Mouse (Mus musculus) embryonic facial prominence, embryonic 14.5 days (tissue): ENCODE data around the gene Axdnd1. TPM values are rescaled to one million over a fixed set of nuclear protein-coding genes. Genes with fewer than 3 reads are reported as not detected.

Experiments used
- ATAC-seq: fragments of 200-750 bp; cut with Nextera tagmentation; 2 replicates; pipeline ENCODE4 v1.8.0; 2017; ENCODE audit warnings: low read depth, moderate number of reproducible peaks, moderate TSS enrichment
- DNase-seq: peaks from one replicate; pipeline ENCODE4 v3.0.0-alpha.2; 2015; ENCODE audit warnings: low spot score
- H3K27ac ChIP-seq: fragments of 300-500 bp; sonication (generic); replicated peaks from 2 replicates; pipeline ENCODE4 v1.5.1; 2014; ENCODE audit warnings: low read depth, mild to moderate bottlenecking, low read length, moderate library complexity
- H3K27me3 ChIP-seq: fragments of 300-500 bp; sonication (generic); replicated peaks from 2 replicates; pipeline ENCODE4 v1.6.1; 2014; ENCODE audit warnings: low read length; ENCODE audit not compliant: control insufficient read depth, insufficient read depth
- H3K36me3 ChIP-seq: fragments of 300-500 bp; sonication (generic); 2 replicates; pipeline ENCODE4 v1.6.1; 2014; ENCODE audit warnings: low read length, mixed read lengths; ENCODE audit not compliant: control insufficient read depth, insufficient read depth
- H3K4me1 ChIP-seq: fragments of 300-500 bp; sonication (generic); 2 replicates; pipeline ENCODE4 v1.6.1; 2014; ENCODE audit warnings: antibody characterized with exemption, low read length; ENCODE audit not compliant: control insufficient read depth, insufficient read depth
- H3K4me2 ChIP-seq: fragments of 300-500 bp; sonication (generic); 2 replicates; pipeline ENCODE4 v1.6.1; 2014; ENCODE audit warnings: low read depth, mild to moderate bottlenecking, low read length, moderate library complexity, mixed read lengths
- H3K4me3 ChIP-seq: fragments of 300-500 bp; sonication (generic); 2 replicates; pipeline ENCODE4 v1.5.1; 2014; ENCODE audit warnings: low read depth, mild to moderate bottlenecking, low read length
- H3K9ac ChIP-seq: fragments of 300-500 bp; sonication (generic); 2 replicates; pipeline ENCODE4 v1.6.1; 2014; ENCODE audit warnings: low read depth, mild to moderate bottlenecking, low read length, moderate library complexity, mixed read lengths
- H3K9me3 ChIP-seq: fragments of 300-500 bp; sonication (generic); 2 replicates; pipeline ENCODE4 v1.6.1; 2016; ENCODE audit warnings: low read length; ENCODE audit not compliant: control insufficient read depth
- WGBS: fragments of 180-500 bp; shearing (Covaris S2); extraction: QIAGEN DNeasy Blood & Tissue Kit; methylation state at CpG from one replicate; pipeline ENCODE4 v1.1.7; 2014; 5-methylcytosine and 5-hydroxymethylcytosine counted together
- polyA plus RNA-seq: library from polyadenylated mRNA; unstranded; fragments of >200 nt; fragmentation: Nextera tagmentation; extraction: Ambion mirVana; gene quantifications from 2 replicates; pipeline ENCODE4 v1.2.1, GENCODE M21; 2014

The Axdnd1 gene
- polyA plus RNA-seq, 1 experiment from 2014 or later = 0.31 TPM

GRCm38 (mm10) chr1:156449089-156449488 is 28.1 kb upstream of the Axdnd1 start:
- H3K4me2 ChIP-seq = no peak overlapping the region
- no peaks in the 10 kb centered on the region for H3K4me1 ChIP-seq
- no peak overlapping the region for H3K9ac ChIP-seq
- no peak overlapping the region for H3K27ac ChIP-seq
- DNase-seq = no peak
- 83% methylated on average over 7 of the region's 7 CpGs for WGBS
- no peaks in the 10 kb centered on the region for H3K27me3 ChIP-seq
- no peaks in the 10 kb centered on the region for H3K9me3 ChIP-seq
- 0 out of 2 replicates have a peak, but pooled peaks have one; percentile 9 for ATAC-seq
- H3K36me3 ChIP-seq = 0 out of 2 replicates have a peak, but pooled peaks cover 5% of the 10 kb centered on the region
- H3K4me3 ChIP-seq = no peak overlapping the region

DNA sequence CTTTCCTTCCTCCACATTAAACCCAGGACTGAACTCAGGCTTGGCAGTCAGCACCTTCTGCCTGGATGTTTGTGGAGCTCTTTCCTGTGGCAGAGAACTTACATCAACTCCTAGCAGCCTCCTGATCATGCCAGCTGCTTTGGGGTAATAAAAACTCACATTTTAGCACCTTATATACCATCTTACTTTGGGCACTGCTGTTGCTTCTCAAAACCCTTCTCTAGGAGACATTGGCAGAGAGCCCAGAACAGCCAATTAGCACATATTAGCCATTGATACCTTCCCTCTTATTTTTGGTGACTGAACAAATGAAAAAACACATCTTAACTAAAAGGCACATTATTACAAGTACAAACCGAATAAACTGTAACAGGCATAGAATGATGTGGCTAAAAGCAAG is 24.1 kb upstream of the Axdnd1 start:
- Histone ChIP-seq H3K36me3 (peaks cover 26% of the 10 kb centered on the region), H3K27me3 (no peaks in the 10 kb centered on the region), H3K27ac (no peak overlapping the region), H3K4me3 (no peak overlapping the region), H3K4me1 (no peaks in the 10 kb centered on the region), H3K9ac (no peak overlapping the region), H3K9me3 (no peaks in the 10 kb centered on the region), H3K4me2 (no peak overlapping the region)
- DNase-seq (no peak), ATAC-seq (no peak)
- WGBS = 90% methylated on average over 1 of the region's 1 CpGs

DNA sequence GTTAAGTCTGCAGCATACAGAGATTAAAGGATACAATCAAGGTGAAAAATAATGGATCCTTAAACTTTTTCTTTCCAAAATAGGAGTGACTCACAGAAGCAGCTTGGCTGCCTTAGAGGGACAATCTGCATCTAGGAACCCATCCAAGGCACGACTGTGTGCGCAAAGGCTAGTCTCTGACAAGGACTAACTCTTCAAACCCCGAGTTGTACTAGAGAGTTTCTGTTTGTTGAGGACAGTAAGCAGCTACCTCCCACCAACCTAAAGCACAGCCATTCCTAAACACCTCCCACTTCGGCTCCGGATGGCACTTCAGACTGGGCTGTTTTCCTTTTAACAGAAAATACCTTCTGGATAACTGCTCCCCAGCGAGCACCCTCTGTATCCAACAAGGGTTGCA is 21.8 kb upstream of the Axdnd1 start:
- no peaks in the 10 kb centered on the region for H3K4me1 ChIP-seq
- ATAC-seq = no peak
- DNase-seq = no peak
- H3K9ac ChIP-seq = no peak overlapping the region
- H3K4me3 ChIP-seq = no peak overlapping the region
- no peak overlapping the region for H3K4me2 ChIP-seq
- H3K27ac ChIP-seq = no peak overlapping the region
- H3K36me3 ChIP-seq = peaks cover 45% of the 10 kb centered on the region
- 90% methylated on average over 6 of the region's 6 CpGs for WGBS
- H3K27me3 ChIP-seq = no peaks in the 10 kb centered on the region
- H3K9me3 ChIP-seq = no peaks in the 10 kb centered on the region

DNA sequence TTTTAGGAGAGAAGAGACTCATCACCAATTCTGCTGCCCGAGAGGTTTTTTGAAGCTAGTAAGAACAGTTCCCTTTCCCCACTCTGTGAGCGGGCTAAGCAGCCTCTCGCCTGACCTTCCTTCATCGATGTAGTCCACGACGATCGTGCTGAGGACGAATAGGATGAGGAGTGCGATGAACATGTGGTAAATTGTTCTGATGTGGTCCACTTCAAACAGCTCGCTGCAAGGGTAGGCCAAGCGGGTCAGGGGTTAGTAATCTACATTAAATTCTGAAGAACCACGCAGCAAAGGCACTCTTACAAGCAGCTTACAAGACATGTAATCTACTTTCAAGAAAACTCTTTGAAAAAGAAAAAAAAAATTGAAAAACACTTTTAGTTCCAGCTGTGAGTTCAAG is 21.3 kb upstream of the Axdnd1 start:
- DNase-seq (no peak), ATAC-seq (no peak)
- WGBS = 93% methylated on average over 12 of the region's 12 CpGs
- Histone ChIP-seq H3K4me3 (no peak overlapping the region), H3K36me3 (peaks cover 50% of the 10 kb centered on the region), H3K4me2 (no peak overlapping the region), H3K4me1 (no peaks in the 10 kb centered on the region), H3K9ac (no peak overlapping the region), H3K27me3 (no peaks in the 10 kb centered on the region), H3K9me3 (no peaks in the 10 kb centered on the region), H3K27ac (no peak overlapping the region)

- WGBS = 89% methylated on average over 5 of the region's 5 CpGs
- H3K9me3 ChIP-seq = no peaks in the 10 kb centered on the region
- H3K27me3 ChIP-seq = no peaks in the 10 kb centered on the region
- H3K9ac ChIP-seq = no peak overlapping the region
- no peak for DNase-seq
- H3K4me3 ChIP-seq = no peak overlapping the region
- no peak for ATAC-seq
- H3K4me1 ChIP-seq = no peaks in the 10 kb centered on the region
- no peak overlapping the region for H3K4me2 ChIP-seq
- H3K36me3 ChIP-seq = peaks cover 71% of the 10 kb centered on the region
- no peak overlapping the region for H3K27ac ChIP-seq
Observed at GRCm38 (mm10) chr1:156437726-156438125, 16.8 kb upstream of the Axdnd1 start.

DNA sequence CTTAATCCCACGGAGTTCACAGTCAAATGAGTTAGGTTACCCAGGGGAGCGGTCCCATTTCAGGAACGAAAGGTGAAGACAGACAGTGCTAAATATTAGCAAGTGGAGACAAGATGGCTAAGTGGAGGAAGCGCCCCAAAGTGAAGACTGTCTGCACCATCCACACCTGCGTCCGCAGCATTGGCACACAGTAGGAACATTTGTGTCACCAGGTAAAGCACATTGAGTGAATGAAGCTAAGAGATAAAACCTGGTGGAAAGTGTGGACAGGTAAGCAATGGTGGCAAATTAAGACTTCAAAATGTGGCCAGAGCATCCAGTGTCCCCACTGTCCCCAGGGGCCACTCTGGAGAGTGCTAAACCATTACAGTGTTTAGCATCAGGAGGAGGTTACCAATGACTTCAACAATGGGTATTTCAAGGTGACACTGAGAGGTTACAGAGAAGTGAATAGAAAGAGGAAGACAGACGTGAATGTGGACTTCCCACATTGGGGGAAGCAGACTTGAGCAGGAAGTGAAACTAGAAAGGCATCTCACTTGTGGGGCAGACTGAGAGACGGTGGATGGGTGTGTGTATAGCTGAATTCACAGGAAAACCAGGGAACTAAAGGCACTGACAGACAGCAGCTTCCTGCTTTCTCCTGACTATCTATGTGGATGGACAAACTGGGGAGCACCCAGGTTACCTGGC is 16.2 kb upstream of the Axdnd1 start:
- ATAC-seq = no peak
- Histone ChIP-seq H3K9ac (no peak overlapping the region), H3K9me3 (no peaks in the 10 kb centered on the region), H3K4me2 (no peak overlapping the region), H3K27ac (no peak overlapping the region), H3K4me1 (no peaks in the 10 kb centered on the region), H3K36me3 (peaks cover 74% of the 10 kb centered on the region), H3K27me3 (no peaks in the 10 kb centered on the region), H3K4me3 (no peak overlapping the region)
- no peak for DNase-seq
- WGBS = 95% methylated on average over 8 of the region's 8 CpGs

- H3K27ac ChIP-seq = no peak overlapping the region
- no peaks in the 10 kb centered on the region for H3K4me1 ChIP-seq
- no peak overlapping the region for H3K9ac ChIP-seq
- no peak overlapping the region for H3K4me3 ChIP-seq
- ATAC-seq = no peak
- WGBS = 85% methylated on average over 3 of the region's 3 CpGs
- DNase-seq = no peak
- H3K36me3 ChIP-seq = peaks cover 54% of the 10 kb centered on the region
- no peak overlapping the region for H3K4me2 ChIP-seq
- H3K27me3 ChIP-seq = no peaks in the 10 kb centered on the region
- H3K9me3 ChIP-seq = no peaks in the 10 kb centered on the region
Observed at GRCm38 (mm10) chr1:156433497-156433896, 12.5 kb upstream of the Axdnd1 start.

DNA sequence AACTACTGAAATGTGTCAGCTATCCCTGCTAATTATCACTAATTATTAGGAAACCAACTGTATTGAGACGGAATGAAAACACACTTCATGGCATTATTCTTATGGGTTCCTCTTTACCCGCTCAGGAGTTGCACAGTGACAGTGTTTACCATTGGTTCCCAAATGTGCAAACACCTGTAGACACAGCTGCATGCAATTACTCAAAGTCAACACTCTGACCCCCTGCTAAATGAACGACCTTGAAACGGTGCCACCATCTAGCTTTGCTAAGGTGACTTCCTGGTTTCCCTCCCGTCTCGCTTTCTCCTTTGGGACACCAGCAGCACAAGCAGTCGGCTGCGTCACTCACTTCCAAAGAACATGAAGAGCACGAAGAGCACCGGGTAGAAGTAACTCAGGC is 11.5 kb upstream of the Axdnd1 start:
- Histone ChIP-seq H3K9ac (no peak overlapping the region), H3K4me3 (no peak overlapping the region), H3K27ac (no peak overlapping the region), H3K4me1 (no peaks in the 10 kb centered on the region), H3K27me3 (no peaks in the 10 kb centered on the region), H3K4me2 (no peak overlapping the region), H3K36me3 (peaks cover 47% of the 10 kb centered on the region), H3K9me3 (no peaks in the 10 kb centered on the region)
- DNase-seq (no peak), ATAC-seq (no peak)
- WGBS = 58% methylated on average over 10 of the region's 10 CpGs

- Histone ChIP-seq H3K9me3 (no peaks in the 10 kb centered on the region), H3K4me1 (no peaks in the 10 kb centered on the region), H3K4me3 (no peak overlapping the region), H3K36me3 (peaks cover 23% of the 10 kb centered on the region), H3K9ac (no peak overlapping the region), H3K27ac (no peak overlapping the region), H3K27me3 (no peaks in the 10 kb centered on the region), H3K4me2 (no peak overlapping the region)
- DNase-seq (no peak), ATAC-seq (no peak)
- WGBS = 90% methylated on average over 6 of the region's 6 CpGs
Observed at GRCm38 (mm10) chr1:156428434-156428833, 7.5 kb upstream of the Axdnd1 start.
